In genomic region chr4:152936614-152937013, GRCm38 (mm10) we compare ENCODE assay signal across 16 mouse cellular contexts.
"Had no signal": no experiment of that assay in that cellular context is flagged by ENCODE, and none has a peak within 500 bp of the region (broad histone marks: within the 10 kb centered on the region; RNA-seq: fewer than 3 reads in every experiment).

No protein-coding gene starts in this region.

- H3K36me3 ChIP-seq: kidney, embryonic 15.5 days; limb, embryonic 12.5 days; limb, embryonic 15.5 days; midbrain, embryonic 10.5 days; neural tube, embryonic 12.5 days had no signal

- DNase-seq: kidney, adult 11 months; kidney, adult 8-10 months; kidney, postnatal 10 days; kidney, postnatal 36 days; left cerebral cortex, postnatal 4 days; lung, adult 2 months; lung, postnatal 14 days; lung, postnatal 4 days; midbrain, embryonic 14.5 days; thymus, adult 18-20 months; thymus, postnatal 36 days had no signal

- H3K27me3 ChIP-seq: kidney, embryonic 15.5 days; limb, embryonic 12.5 days; limb, embryonic 15.5 days; neural tube, embryonic 12.5 days had no signal

- H3K4me3 ChIP-seq: kidney, embryonic 15.5 days; limb, embryonic 12.5 days; limb, embryonic 15.5 days; midbrain, embryonic 10.5 days; neural tube, embryonic 12.5 days had no signal

- H3K4me2 ChIP-seq: kidney, embryonic 15.5 days; limb, embryonic 12.5 days; limb, embryonic 15.5 days; neural tube, embryonic 12.5 days had no signal

- H3K9ac ChIP-seq: kidney, embryonic 15.5 days; limb, embryonic 12.5 days; limb, embryonic 15.5 days; neural tube, embryonic 12.5 days had no signal

- H3K4me1 ChIP-seq: kidney, embryonic 15.5 days; limb, embryonic 12.5 days; limb, embryonic 15.5 days; midbrain, embryonic 10.5 days; neural tube, embryonic 12.5 days had no signal

- H3K9me3 ChIP-seq: kidney, embryonic 15.5 days; limb, embryonic 12.5 days; limb, embryonic 15.5 days; neural tube, embryonic 12.5 days had no signal

- H3K27ac ChIP-seq: kidney, embryonic 15.5 days; limb, embryonic 12.5 days; limb, embryonic 15.5 days; midbrain, embryonic 10.5 days; neural tube, embryonic 12.5 days had no signal
